Mouse (Mus musculus) T-cell, adult 2 months (primary cell): Measurements from ENCODE around the gene Arhgap21.
A peak's percentile ranks its signal among the peaks of the same experiment; 100 is the strongest.
"Not testable (repeated sequence)": the region's sequence is repeated elsewhere in the genome, so short reads cannot be mapped to it uniquely, and the experiment has no call there.

Experiments
- DNase-seq: peaks from one replicate; pipeline ENCODE4 v3.0.0; 2022; ENCODE audit warnings: low spot score

Arhgap21 gene

GRCm38 (mm10) chr2:20941105-20941504, 27.6 kb downstream of the Arhgap21 start:
- DNase-seq, result no peak

GRCm38 (mm10) chr2:20939367-20939766, 29.3 kb downstream of the Arhgap21 start:
- no peak for DNase-seq

GRCm38 (mm10) chr2:20936609-20937221, 32.0 kb downstream of the Arhgap21 start:
- DNase-seq, result no peak

- no peak for DNase-seq
These were observed 34.3 kb downstream of the Arhgap21 start for GRCm38 (mm10) chr2:20934406-20934805.

GRCm38 (mm10) chr2:20932748-20933313, 35.9 kb downstream of the Arhgap21 start:
- DNase-seq, result no peak

GRCm38 (mm10) chr2:20931761-20932160, 36.9 kb downstream of the Arhgap21 start:
- not testable (repeated sequence) for DNase-seq

GRCm38 (mm10) chr2:20928454-20928853, 40.2 kb downstream of the Arhgap21 start:
- DNase-seq, result no peak

- DNase-seq, result no peak
These were observed 43.7 kb downstream of the Arhgap21 start for GRCm38 (mm10) chr2:20924938-20925337.

- no peak for DNase-seq
These were observed 46.3 kb downstream of the Arhgap21 start for GRCm38 (mm10) chr2:20922366-20922765.

- DNase-seq, result no peak
These were observed 47.1 kb downstream of the Arhgap21 start for GRCm38 (mm10) chr2:20921558-20921957.

- DNase-seq, result no peak
These were observed 47.7 kb downstream of the Arhgap21 start for GRCm38 (mm10) chr2:20921021-20921420.

- DNase-seq, result no peak
These were observed 54.0 kb downstream of the Arhgap21 start for GRCm38 (mm10) chr2:20914531-20915320.

- DNase-seq, result no peak
These were observed 55.7 kb downstream of the Arhgap21 start for GRCm38 (mm10) chr2:20913019-20913415.

- no peak for DNase-seq
These were observed 56.2 kb downstream of the Arhgap21 start for GRCm38 (mm10) chr2:20912348-20913018.

- DNase-seq, result no peak
These were observed 58.2 kb downstream of the Arhgap21 start for GRCm38 (mm10) chr2:20910446-20910845.

- DNase-seq, result no peak
These were observed 59.3 kb downstream of the Arhgap21 start for GRCm38 (mm10) chr2:20909404-20909803.

- DNase-seq, result no peak
These were observed 61.4 kb downstream of the Arhgap21 start for GRCm38 (mm10) chr2:20907291-20907690.

- DNase-seq, result no peak
These were observed 63.3 kb downstream of the Arhgap21 start for GRCm38 (mm10) chr2:20905411-20905810.

GRCm38 (mm10) chr2:20902981-20903645, 65.6 kb downstream of the Arhgap21 start:
- no peak for DNase-seq

GRCm38 (mm10) chr2:20901916-20902315, 66.8 kb downstream of the Arhgap21 start:
- no peak for DNase-seq

- peak; percentile 16 for DNase-seq
These were observed 69.4 kb downstream of the Arhgap21 start for GRCm38 (mm10) chr2:20899301-20899700.

GRCm38 (mm10) chr2:20898684-20899083, 70.0 kb downstream of the Arhgap21 start:
- DNase-seq, result peak; percentile 63
